Mouse (Mus musculus) limb, embryonic 14.5 days (tissue): ENCODE data around the gene Srp54b. TPM values are rescaled to one million over a fixed set of nuclear protein-coding genes. Genes with fewer than 3 reads are reported as not detected.

Source experiments
- polyA plus RNA-seq, 2 experiments: library from polyadenylated mRNA; depleted of rRNA in 1 of 2; stranded (reverse) in 1 of 2; unstranded in 1 of 2; fragments of >200 nt; fragmentation: Nextera tagmentation in 1 of 2; extraction: Ambion mirVana in 1 of 2; gene quantifications; 2 replicates each; pipeline versions ENCODE4 v1.2.1 to v1.2.3; 2012 to 2014

Gene Srp54b
- polyA plus RNA-seq, 2 experiments = 33.0 to 63.2 TPM

Other genes starting within 250 kb of the Srp54b start
- gene Gm20403, start 168.6 kb upstream of the Srp54b start, polyA plus RNA-seq (2012; rRNA removed) = not detected in 2 replicates
- not detected in 2 replicates for gene Gm20403, start 168.6 kb upstream of the Srp54b start, polyA plus RNA-seq (2014; fragmentation: Nextera tagmentation; extraction: Ambion mirVana)
- 10.9 and 13.3 TPM in 2 replicates for gene Baz1a, start 140.8 kb upstream of the Srp54b start, polyA plus RNA-seq (2012; rRNA removed)
- gene Baz1a, start 140.8 kb upstream of the Srp54b start, polyA plus RNA-seq (2014; fragmentation: Nextera tagmentation; extraction: Ambion mirVana) = 17.9 and 19.6 TPM in 2 replicates
- gene 2700097O09Rik, start 75.0 kb upstream of the Srp54b start, polyA plus RNA-seq (2012; rRNA removed) = 31.1 and 31.8 TPM in 2 replicates
- 28.3 and 32.0 TPM in 2 replicates for gene 2700097O09Rik, start 75.0 kb upstream of the Srp54b start, polyA plus RNA-seq (2014; fragmentation: Nextera tagmentation; extraction: Ambion mirVana)
- gene Srp54a, start 74.8 kb upstream of the Srp54b start, polyA plus RNA-seq (2012; rRNA removed) = 25.7 and 51.6 TPM in 2 replicates
- 180 and 184 TPM in 2 replicates for gene Srp54a, start 74.8 kb upstream of the Srp54b start, polyA plus RNA-seq (2014; fragmentation: Nextera tagmentation; extraction: Ambion mirVana)
- gene Fam177a, start 30.6 kb upstream of the Srp54b start, polyA plus RNA-seq (2012; rRNA removed) = 9.0 and 9.5 TPM in 2 replicates
- 17.5 and 25.3 TPM in 2 replicates for gene Fam177a, start 30.6 kb upstream of the Srp54b start, polyA plus RNA-seq (2014; fragmentation: Nextera tagmentation; extraction: Ambion mirVana)
- not detected in 2 replicates for gene 1700047I17Rik2, start 44.5 kb downstream of the Srp54b start, polyA plus RNA-seq (2012; rRNA removed)
- gene 1700047I17Rik2, start 44.5 kb downstream of the Srp54b start, polyA plus RNA-seq (2014; fragmentation: Nextera tagmentation; extraction: Ambion mirVana) = 4.3 TPM in 1 of 2 replicates, not detected in the other
- gene Srp54c, start 75.1 kb downstream of the Srp54b start, polyA plus RNA-seq (2012; rRNA removed) = 36.6 and 55.5 TPM in 2 replicates
- gene Srp54c, start 75.1 kb downstream of the Srp54b start, polyA plus RNA-seq (2014; fragmentation: Nextera tagmentation; extraction: Ambion mirVana) = 77.8 and 84.3 TPM in 2 replicates
- 10.2 and 12.6 TPM in 2 replicates for gene 1110008L16Rik, start 144.5 kb downstream of the Srp54b start, polyA plus RNA-seq (2012; rRNA removed)
- 10.5 and 13.6 TPM in 2 replicates for gene 1110008L16Rik, start 144.5 kb downstream of the Srp54b start, polyA plus RNA-seq (2014; fragmentation: Nextera tagmentation; extraction: Ambion mirVana)
- 10.2 and 12.4 TPM in 2 replicates for gene Ppp2r3c, start 147.9 kb downstream of the Srp54b start, polyA plus RNA-seq (2012; rRNA removed)
- 12.5 and 14.1 TPM in 2 replicates for gene Ppp2r3c, start 147.9 kb downstream of the Srp54b start, polyA plus RNA-seq (2014; fragmentation: Nextera tagmentation; extraction: Ambion mirVana)
- 140 and 167 TPM in 2 replicates for gene Psma6, start 229.1 kb downstream of the Srp54b start, polyA plus RNA-seq (2012; rRNA removed)
- 416 and 425 TPM in 2 replicates for gene Psma6, start 229.1 kb downstream of the Srp54b start, polyA plus RNA-seq (2014; fragmentation: Nextera tagmentation; extraction: Ambion mirVana)